Mouse (Mus musculus): ENCODE results near the gene Gm35549. TPM values are rescaled to one million over a fixed set of nuclear protein-coding genes. Genes with fewer than 3 reads are reported as not detected.

Gene Gm35549
- polyA plus RNA-seq (2012; rRNA removed), result not detected in 2 replicates

GRCm38 (mm10) chr9:122843760-122844159, at the start of gene Gm35549:
Gm35549 (minus strand) TSS chr9:122844035.

GRCm38 (mm10) chr9:122885385-122885784, 41.5 kb upstream of the Gm35549 start, which contains the start of gene Zkscan7:
Zkscan7 (plus strand) TSS chr9:122885685.

GRCm38 (mm10) chr9:122865697-122866166, 21.9 kb upstream of the Gm35549 start, which contains the start of gene Zfp445:
Zfp445 (minus strand) TSS chr9:122866006.

GRCm38 (mm10) chr9:122805053-122805844, 38.6 kb downstream of the Gm35549 start, which contains the start of gene Tcaim:
Tcaim (plus strand) TSS chr9:122805539.

Other genes starting within 250 kb of the Gm35549 start
- gene Topaz1, start 96.7 kb downstream of the Gm35549 start, polyA plus RNA-seq (2012; rRNA removed), result not detected in 2 replicates
- gene Tcaim, start 38.5 kb downstream of the Gm35549 start, polyA plus RNA-seq (2012; rRNA removed), result 0.41 and 0.61 TPM in 2 replicates
- 2.6 and 7.3 TPM in 2 replicates for gene Zfp445, start 22.0 kb upstream of the Gm35549 start, polyA plus RNA-seq (2012; rRNA removed)
- gene Zkscan7, start 41.6 kb upstream of the Gm35549 start, polyA plus RNA-seq (2012; rRNA removed), result 0.71 and 1.3 TPM in 2 replicates
- gene Zfp105, start 79.0 kb upstream of the Gm35549 start, polyA plus RNA-seq (2012; rRNA removed), result 0.03 and 0.12 TPM in 2 replicates
- gene 1110059G10Rik, start 107.0 kb upstream of the Gm35549 start, polyA plus RNA-seq (2012; rRNA removed), result 0.33 and 0.56 TPM in 2 replicates
- gene Kif15, start 107.0 kb upstream of the Gm35549 start, polyA plus RNA-seq (2012; rRNA removed), result 0.15 and 0.41 TPM in 2 replicates
- 7.4 and 12.7 TPM in 2 replicates for gene Tmem42, start 177.3 kb upstream of the Gm35549 start, polyA plus RNA-seq (2012; rRNA removed)
- gene Tgm4, start 190.7 kb upstream of the Gm35549 start, polyA plus RNA-seq (2012; rRNA removed), result 0.10 TPM in 1 of 2 replicates, not detected in the other